Mouse (Mus musculus): ENCODE results near the gene 4930426L09Rik. TPM values are rescaled to one million over a fixed set of nuclear protein-coding genes. Genes with fewer than 3 reads are reported as not detected.
"Not testable (repeated sequence)": the region's sequence is repeated elsewhere in the genome, so short reads cannot be mapped to it uniquely, and the experiment has no call there.

Gene 4930426L09Rik
- total RNA-seq, 2 experiments from 2014 or later, result 1.1 to 1.4 TPM

DNA sequence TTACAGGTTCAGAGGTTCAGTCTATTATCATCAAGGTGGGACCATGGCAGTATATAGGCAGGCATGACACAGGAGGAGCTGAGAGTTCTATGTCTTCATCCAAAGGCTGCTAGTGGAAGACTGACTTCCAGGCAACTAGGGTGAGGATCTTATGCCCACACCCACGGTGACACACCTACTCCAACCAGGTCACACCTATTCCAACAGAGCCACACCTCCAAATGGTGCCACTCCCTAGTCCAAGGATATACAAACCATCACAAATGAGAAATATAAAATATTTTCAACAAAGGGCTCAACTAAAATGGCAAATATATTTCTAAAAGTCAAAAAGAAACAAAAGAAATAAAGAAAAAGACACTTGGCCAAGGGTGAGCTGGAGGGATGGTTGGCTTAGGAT, 12.4 kb downstream of the 4930426L09Rik start:
- not testable (repeated sequence) for DNase-seq (ENCODE audit: low spot score in 2 of 2)

GRCm38 (mm10) chr2:19011443-19011842, 13.3 kb downstream of the 4930426L09Rik start:
- no peak for DNase-seq (ENCODE audit: low spot score in 2 of 2)

DNA sequence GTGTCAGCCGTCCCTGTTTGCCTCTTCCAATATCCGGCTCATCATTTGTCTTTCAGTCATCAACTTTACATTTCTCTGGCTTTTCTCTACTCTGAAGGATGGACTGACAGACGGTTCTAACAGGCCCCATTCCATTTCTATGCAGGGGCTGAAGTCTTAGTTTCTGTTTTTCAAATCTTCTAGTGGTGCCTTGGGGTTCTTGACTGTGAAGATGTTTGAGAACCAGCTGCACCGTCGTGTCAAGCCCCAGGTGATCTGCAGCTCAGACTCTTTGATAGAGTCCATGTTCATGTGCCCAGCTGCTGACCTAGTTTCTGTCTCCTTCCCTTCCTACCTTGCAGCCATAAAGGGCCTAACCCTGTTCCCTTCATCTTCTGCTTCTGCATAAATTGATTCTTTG, 18.2 kb downstream of the 4930426L09Rik start:
- no peak for DNase-seq (ENCODE audit: low spot score in 2 of 2)

DNA sequence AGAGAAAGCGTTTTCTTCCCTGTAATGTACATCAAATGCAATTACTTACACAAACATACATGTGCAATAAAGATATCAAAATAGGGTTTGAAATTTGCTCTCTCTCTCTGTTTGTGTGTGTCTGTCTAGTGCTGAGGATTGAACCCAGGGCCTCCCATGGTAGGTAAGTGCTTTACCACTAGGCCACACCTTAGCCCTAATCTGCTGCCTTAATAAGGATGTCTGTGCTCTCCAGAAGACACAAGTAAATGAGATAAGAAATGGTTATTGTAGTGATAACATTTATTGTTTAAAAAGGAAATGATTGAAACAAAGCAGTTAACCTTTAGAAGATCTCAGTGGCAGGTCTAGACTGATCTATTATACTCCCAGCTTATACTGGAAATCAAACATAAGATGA, 18.7 kb downstream of the 4930426L09Rik start:
- DNase-seq (ENCODE audit: low spot score in 2 of 2), result no peak

GRCm38 (mm10) chr2:19018034-19018433, 19.9 kb downstream of the 4930426L09Rik start:
- no peak for DNase-seq (ENCODE audit: low spot score in 2 of 2)

DNA sequence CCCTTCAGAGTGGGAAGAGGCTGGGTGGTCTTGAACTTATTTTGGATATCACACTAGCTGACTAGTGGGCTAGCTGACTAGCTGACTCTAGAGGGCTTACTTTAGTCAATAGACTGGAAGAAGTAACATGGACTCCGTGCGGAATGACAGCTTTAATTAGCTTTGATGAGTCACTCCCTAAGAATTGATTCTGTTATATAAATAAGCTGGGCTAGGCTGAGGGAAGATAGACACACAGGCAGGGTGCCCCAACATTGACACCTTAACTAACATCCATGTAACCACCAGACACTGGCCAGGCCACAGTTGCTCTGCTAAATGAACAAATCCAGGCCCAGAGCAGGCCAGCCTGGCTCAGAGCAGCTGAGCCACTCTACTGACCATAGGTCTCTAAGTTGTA, 26.7 kb downstream of the 4930426L09Rik start:
- no peak for DNase-seq (ENCODE audit: low spot score in 2 of 2)

GRCm38 (mm10) chr2:19037430-19037829, 39.3 kb downstream of the 4930426L09Rik start:
- no peak for DNase-seq (ENCODE audit: low spot score in 2 of 2)

- DNase-seq (ENCODE audit: low spot score in 2 of 2), result no peak
Measured at GRCm38 (mm10) chr2:19037907-19038570, 39.9 kb downstream of the 4930426L09Rik start.

GRCm38 (mm10) chr2:19048225-19048624, 50.1 kb downstream of the 4930426L09Rik start:
- DNase-seq (ENCODE audit: low spot score in 2 of 2), result no peak

GRCm38 (mm10) chr2:19049341-19049740, 51.2 kb downstream of the 4930426L09Rik start:
- no peak for DNase-seq (ENCODE audit: low spot score in 2 of 2)

Other genes starting within 250 kb of the 4930426L09Rik start
- 10 to 100 TPM; 23.8 to 25.1 TPM for gene Pip4k2a, start 217 bp upstream of the 4930426L09Rik start, total RNA-seq (2021)
- gene Armc3, start 201.0 kb downstream of the 4930426L09Rik start, total RNA-seq (2021), result under 1 TPM; 0.14 to 0.22 TPM

Data from adrenal gland, postnatal 4 days (tissue).